Mouse (Mus musculus): ENCODE results near the gene Hist2h2aa2. TPM values are rescaled to one million over a fixed set of nuclear protein-coding genes. Genes with fewer than 3 reads are reported as not detected.
"Not testable (repeated sequence)": the region's sequence is repeated elsewhere in the genome, so short reads cannot be mapped to it uniquely, and the experiment has no call there.

The Hist2h2aa2 gene
- polyA plus RNA-seq, 1 experiment from 2014 or later = 42.2 TPM

DNA sequence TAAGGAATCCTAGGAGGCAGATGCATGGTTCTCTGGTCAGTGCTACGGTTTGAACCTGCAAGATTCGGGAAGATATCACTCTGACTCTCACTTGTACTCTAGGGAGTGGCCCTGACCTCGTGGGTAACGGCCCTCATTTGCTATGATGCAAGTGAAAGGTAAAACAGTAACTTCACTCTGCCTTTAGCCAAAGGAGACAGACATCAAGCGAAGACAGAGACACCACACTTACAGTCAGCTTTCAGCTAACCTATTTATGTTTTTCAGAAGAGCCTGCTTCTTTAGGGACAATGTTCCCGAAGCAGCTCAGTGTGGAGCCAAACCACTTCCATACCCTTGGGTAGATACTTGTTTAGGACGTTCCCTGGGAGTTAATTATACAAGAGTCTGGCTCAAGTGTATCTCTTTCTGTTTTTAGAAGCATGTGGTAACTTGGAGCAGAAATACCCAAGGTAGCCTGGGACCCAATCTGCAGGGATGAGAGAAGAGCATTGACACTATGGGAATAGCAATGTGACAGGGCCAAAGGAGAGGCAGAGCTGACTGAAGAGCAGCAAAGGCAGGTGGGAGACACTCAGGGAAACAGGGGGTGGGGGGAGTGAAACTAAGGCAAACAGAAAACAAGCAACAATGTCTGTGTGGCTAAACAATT, 4.0 kb upstream of the Hist2h2aa2 start:
- WGBS = 73% methylated on average over 7 of the region's 7 CpGs
- Histone ChIP-seq H3K9me3 (replicated peaks) (no peaks in the 10 kb centered on the region), H3K4me3 (replicated peaks) (0 out of 2 replicates have a peak overlapping the region, but pooled peaks have one; percentile 54)

DNA sequence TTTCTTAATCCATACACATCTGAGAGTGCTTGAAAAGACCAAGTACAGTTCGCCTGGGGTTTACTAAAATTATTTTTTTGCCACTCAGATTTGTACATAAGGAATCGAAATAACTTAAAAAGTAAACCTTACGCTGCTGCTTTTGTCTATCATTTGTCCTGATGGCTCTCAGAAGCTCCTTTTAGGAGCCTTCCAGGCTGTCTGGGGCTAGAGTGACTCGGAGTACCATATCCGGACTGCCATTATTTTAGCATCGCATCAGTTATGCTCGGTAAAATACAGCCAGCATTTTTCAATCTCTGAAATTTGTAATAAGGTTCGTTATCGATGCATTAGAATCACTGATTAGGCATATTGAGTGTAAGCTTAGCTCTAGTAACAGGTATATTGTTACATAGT, 722 bp upstream of the Hist2h2aa2 start:
- Histone ChIP-seq H3K27me3 (no peaks in the 10 kb centered on the region), H3K36me3 (no peaks in the 10 kb centered on the region), H3K4me1 (peaks cover 43% of the 10 kb centered on the region), H3K27ac (peak overlapping the region; percentile 91), H3K9me3 (replicated peaks) (no peaks in the 10 kb centered on the region), H3K4me2 (peak overlapping the region; percentile 49), H3K9ac (peak overlapping the region; percentile 40), H3K4me3 (replicated peaks) (peak overlapping the region; percentile 22)
- WGBS = 78% methylated on average over 9 of the region's 9 CpGs
- no peak for ATAC-seq (replicated peaks; ENCODE audit: low FRiP score)

More for the DNA sequence above, 4.0 kb upstream of the Hist2h2aa2 start:
- H3K4me1 ChIP-seq = peaks cover 35% of the 10 kb centered on the region
- peak overlapping the region; percentile 100 for H3K27ac ChIP-seq
- peak overlapping the region; percentile 66 for H3K4me2 ChIP-seq
- peak overlapping the region; percentile 67; the same call in 1 of the 2 replicates for H3K9ac ChIP-seq
- no peaks in the 10 kb centered on the region for H3K27me3 ChIP-seq
- no peak for ATAC-seq (replicated peaks; ENCODE audit: low FRiP score)
- H3K36me3 ChIP-seq = no peaks in the 10 kb centered on the region

DNA sequence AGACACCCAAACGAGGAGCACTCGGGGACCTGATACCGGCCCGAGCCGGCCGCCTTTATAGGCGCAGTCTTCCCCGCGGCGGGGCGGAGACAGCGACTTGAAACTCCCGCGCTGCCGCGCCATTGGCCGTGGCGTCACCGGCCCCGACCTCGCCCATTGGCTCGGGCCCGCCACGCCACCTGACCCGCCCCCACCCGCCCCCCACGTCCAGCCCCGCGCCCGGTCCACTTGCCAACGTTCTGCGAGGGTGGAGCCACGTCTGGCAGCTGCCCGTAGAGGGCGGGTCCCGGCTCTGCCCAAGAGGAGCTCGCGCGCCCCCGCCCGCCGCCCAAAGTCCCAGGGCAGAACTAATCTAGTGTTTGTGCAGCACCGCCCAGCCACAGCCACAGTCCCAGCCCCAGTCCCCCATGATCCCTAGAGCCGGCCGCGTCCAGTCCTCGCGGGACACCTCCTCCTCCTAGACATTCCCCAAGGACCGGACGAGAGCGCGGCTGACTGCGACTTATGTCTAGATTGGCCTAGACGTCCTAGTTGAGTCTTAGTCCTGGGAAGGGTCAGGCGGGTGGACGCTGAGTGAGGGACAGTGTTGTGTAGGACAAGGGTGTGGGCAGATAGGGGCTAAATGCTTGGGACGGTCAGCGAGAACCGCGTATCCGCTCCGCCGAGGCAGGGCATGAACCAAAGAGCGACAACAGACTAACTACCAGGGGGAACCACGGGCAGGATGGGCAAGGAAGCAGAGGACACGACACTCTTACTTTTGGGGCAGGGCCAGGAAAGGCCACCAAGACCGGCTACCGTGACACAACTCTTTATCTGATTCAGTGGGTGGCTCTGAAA, 902 bp downstream of the Hist2h2aa2 start, which contains the start of gene Hist2h3c2:
Hist2h3c2 (minus strand) TSS at position 174 of the 840 bp plus-strand sequence.
- H3K27ac ChIP-seq = peak within 1 kb of the TSS; percentile 91
- ATAC-seq (replicated peaks; ENCODE audit: low FRiP score) = peak; percentile 94
- not testable (repeated sequence) for H3K36me3 ChIP-seq; H3K27me3 ChIP-seq; H3K9me3 ChIP-seq (replicated peaks)
- H3K4me3 ChIP-seq (replicated peaks) = peak within 1 kb of the TSS; percentile 53
- H3K4me2 ChIP-seq = peak within 1 kb of the TSS; percentile 56
- H3K4me1 ChIP-seq = peaks cover 37% of the 10 kb centered on the region
- WGBS = 0% methylated on average over 26 of the region's 68 CpGs
- H3K9ac ChIP-seq = peak within 1 kb of the TSS; percentile 67

DNA sequence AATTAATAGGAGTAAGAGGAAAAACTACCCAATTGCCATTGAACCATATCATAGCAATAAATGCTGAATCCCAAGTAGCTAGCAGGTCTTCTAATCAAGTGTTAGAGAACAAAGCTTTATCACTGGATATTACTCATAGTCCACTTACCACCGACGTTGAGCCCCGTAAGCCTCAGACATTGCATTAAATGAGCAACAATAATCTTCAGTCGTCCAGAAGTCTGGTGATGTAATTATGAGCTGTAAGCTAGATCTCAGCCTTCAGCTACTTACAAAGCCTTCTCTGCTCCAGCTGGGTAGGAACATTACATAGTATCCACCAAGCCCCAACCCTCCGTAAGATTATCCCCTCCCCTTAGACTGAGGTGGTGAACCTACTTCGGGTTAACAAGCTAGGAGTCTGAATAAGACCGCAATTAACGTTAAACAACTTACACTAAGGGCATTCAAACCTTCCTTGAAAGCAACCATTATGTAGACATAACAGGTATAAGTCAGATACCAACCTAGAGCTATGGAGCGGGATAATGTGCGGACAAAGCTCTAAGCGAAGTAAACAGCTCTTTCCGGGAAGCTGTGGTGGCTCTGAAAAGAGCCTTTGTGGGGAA, 2.1 kb downstream of the Hist2h2aa2 start:
- no peaks in the 10 kb centered on the region for H3K27me3 ChIP-seq
- peak overlapping the region; percentile 91 for H3K27ac ChIP-seq
- no peak for ATAC-seq (replicated peaks; ENCODE audit: low FRiP score)
- peak overlapping the region; percentile 56 for H3K4me2 ChIP-seq
- no peaks in the 10 kb centered on the region for H3K36me3 ChIP-seq
- H3K4me1 ChIP-seq = peaks cover 27% of the 10 kb centered on the region
- no peaks in the 10 kb centered on the region for H3K9me3 ChIP-seq (replicated peaks)
- peak overlapping the region; percentile 67 for H3K9ac ChIP-seq
- H3K4me3 ChIP-seq (replicated peaks) = peak overlapping the region; percentile 53
- 0% methylated on average over 12 of the region's 12 CpGs for WGBS

DNA sequence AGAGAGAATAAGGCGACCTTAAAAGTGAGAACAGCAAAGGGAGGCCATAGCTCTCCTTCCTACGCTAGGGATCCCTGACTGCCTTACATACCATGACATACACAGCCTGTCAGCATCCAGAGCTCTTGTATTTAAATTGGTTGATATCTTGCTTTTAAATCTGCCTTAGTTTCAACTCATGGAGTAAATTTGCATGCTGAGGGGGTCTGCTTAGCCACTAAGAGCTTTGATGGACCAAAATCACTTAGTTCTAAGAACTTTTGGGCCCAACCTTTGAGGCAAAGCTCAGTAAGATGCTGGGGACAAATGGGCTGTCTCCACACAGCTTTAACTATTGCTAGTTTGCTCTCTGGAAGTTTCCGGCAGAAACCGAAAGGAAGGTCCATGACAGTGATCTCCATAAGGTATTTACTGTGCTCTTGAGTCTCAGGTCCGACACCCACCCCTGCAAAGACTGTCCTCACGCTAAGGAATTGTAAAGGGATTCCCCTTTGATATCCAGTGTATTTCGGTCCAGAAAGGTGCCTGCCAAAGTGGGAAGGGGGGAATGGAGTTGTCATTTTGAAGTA, 2.7 kb downstream of the Hist2h2aa2 start:
- WGBS = 16% methylated on average over 7 of the region's 7 CpGs
- Histone ChIP-seq H3K4me1 (peaks cover 27% of the 10 kb centered on the region), H3K27me3 (no peaks in the 10 kb centered on the region), H3K4me2 (peak overlapping the region; percentile 56), H3K36me3 (no peaks in the 10 kb centered on the region), H3K4me3 (replicated peaks) (peak overlapping the region; percentile 53), H3K27ac (peak overlapping the region; percentile 91), H3K9ac (peak overlapping the region; percentile 67), H3K9me3 (replicated peaks) (no peaks in the 10 kb centered on the region)
- ATAC-seq (replicated peaks; ENCODE audit: low FRiP score) = no peak

DNA sequence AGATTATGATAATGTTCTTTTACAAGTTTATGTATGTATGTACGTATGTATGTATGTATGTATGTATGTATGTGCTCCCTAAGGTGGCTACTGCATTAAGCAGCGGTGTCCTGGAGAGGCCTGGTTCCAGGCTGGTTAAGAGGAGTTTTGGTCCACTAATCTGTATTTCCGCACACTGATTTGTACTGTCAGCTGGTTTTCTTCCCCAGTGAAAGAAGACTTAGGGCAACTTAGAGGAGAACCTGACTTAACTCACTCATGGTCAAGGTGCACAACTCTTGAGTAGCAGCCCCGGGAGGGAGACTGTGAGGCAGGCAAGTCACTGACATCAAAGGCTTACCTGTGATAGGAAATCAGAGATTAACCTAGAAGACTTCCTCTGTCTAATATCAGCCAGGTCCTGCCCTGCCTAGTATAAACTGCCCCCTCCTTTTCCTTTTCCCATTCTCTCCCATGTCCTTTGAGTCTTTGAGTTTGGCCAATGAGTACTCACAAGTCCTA, 3.2 kb downstream of the Hist2h2aa2 start:
- WGBS = 69% methylated on average over 4 of the region's 4 CpGs
- Histone ChIP-seq H3K9ac (peak overlapping the region; percentile 67), H3K4me1 (peaks cover 27% of the 10 kb centered on the region), H3K27me3 (no peaks in the 10 kb centered on the region), H3K4me2 (peak overlapping the region; percentile 56), H3K9me3 (replicated peaks) (no peaks in the 10 kb centered on the region), H3K4me3 (replicated peaks) (peak overlapping the region; percentile 53), H3K27ac (peak overlapping the region; percentile 91), H3K36me3 (no peaks in the 10 kb centered on the region)
- ATAC-seq (replicated peaks; ENCODE audit: low FRiP score) = no peak

DNA sequence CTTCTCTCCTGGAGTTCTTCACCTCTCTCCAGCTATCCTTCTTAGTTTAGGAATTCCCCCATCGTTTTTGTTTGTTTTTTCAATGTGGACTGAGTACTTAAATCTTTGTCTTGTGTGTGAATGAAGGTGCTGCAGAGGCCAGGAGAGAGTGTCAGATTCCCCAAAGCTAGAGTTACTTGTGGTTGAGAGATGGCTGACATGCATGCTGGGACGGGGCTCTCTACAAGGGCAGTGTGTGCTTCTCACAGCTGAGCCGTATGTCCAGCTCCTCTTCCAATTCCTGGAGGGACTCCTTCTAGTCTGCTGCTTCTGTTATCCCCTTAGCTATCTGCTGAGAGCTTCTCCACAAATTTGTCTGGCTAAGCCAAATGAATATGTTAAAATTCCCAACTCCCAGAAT, 4.2 kb downstream of the Hist2h2aa2 start:
- no peak for ATAC-seq (replicated peaks; ENCODE audit: low FRiP score)
- Histone ChIP-seq H3K4me1 (peaks cover 26% of the 10 kb centered on the region), H3K9ac (no peak overlapping the region), H3K9me3 (replicated peaks) (no peaks in the 10 kb centered on the region), H3K36me3 (no peaks in the 10 kb centered on the region), H3K27me3 (no peaks in the 10 kb centered on the region), H3K4me3 (replicated peaks) (no peak overlapping the region), H3K27ac (peak overlapping the region; percentile 91; the same call in 1 of the 2 replicates), H3K4me2 (peak overlapping the region; percentile 56; the same call in 1 of the 2 replicates)
- WGBS = 39% methylated on average over 3 of the region's 3 CpGs

DNA sequence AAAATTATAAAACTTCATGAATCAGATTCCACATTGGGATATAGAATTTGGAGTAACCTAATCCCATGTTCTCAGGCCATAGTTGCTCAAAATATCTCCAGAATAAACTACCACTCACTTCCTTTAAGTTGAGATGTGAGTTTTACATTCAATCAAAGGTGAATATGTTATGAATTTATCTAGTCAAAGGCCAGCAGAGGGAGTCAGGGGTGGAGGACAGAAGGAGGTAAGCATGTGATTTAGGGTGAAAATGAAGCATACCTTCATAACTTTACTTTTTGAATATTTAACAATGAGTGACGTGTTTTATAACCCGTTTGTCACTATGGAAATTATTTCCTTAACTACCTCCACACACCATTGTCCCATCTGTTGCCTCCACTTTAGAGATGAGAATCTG, 5.2 kb downstream of the Hist2h2aa2 start:
- no peak overlapping the region for H3K4me2 ChIP-seq
- H3K9ac ChIP-seq = no peak overlapping the region
- no peak overlapping the region for H3K4me3 ChIP-seq (replicated peaks)
- H3K36me3 ChIP-seq = no peaks in the 10 kb centered on the region
- H3K9me3 ChIP-seq (replicated peaks) = no peaks in the 10 kb centered on the region
- H3K27me3 ChIP-seq = no peaks in the 10 kb centered on the region
- no peak overlapping the region for H3K27ac ChIP-seq
- ATAC-seq (replicated peaks; ENCODE audit: low FRiP score) = no peak
- H3K4me1 ChIP-seq = peaks cover 24% of the 10 kb centered on the region
- WGBS = 88% methylated on average over 2 of the region's 2 CpGs

DNA sequence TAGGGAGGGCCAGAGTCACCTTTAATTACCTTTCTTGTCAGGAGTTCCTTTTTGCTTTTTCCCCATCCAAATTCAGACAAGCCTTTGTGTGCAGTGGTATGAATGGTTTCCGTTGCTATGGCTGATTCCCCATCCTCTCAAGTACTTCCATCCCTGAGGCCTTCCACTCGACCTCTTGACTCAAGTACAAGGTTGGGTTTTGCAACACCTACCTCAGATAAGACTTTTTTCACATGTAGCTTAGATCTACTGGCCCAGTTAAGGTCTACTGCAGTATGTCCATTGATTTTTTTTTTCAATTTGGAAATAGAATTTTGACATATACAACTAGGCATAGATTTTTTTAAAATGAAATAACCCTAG, 8.3 kb downstream of the Hist2h2aa2 start:
- WGBS = 77% methylated on average over 2 of the region's 2 CpGs
- no peak for ATAC-seq (replicated peaks; ENCODE audit: low FRiP score)

DNA sequence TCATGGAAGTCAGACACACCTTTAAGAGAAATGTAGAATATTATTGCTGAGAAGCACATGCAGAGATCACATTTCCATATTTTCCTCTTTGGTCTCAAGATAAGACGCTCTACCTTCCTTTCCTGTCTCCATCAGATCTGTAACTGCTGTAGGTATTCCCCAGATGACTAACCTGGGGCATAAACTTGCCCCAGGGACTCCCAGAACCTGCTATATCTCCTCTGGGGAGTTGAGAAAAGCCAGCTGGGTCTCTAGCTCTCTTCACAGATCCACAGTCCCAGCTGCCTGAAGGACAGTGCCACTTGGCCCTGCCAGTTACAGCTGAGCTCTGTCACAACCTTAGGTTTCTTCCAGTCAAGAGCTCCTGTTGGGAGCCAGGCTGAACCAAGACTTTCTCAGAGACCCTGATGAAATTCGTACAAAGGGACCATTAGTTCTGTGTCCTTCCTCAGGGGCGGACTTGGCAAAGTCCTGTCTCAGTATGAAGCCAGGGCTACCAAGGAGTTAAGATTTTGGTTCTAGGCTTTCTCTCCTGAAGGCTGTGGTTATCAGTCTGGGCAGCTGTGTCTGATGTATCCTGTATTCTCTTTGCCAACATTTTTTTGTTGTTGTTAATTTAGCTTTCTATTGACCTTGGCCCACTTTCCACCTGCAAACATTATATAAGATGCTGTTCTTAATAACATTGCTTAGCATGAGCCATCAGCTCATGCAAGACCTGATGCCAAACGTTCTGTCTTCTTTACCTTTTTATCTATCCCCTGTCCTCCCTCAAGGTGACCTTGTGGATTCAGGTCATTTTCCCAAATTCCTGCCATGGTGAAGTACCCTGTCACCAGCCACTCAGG, 8.9 kb downstream of the Hist2h2aa2 start:
- ATAC-seq (replicated peaks; ENCODE audit: low FRiP score) = no peak
- Histone ChIP-seq H3K9me3 (replicated peaks) (no peaks in the 10 kb centered on the region), H3K4me1 (peaks cover 17% of the 10 kb centered on the region), H3K4me2 (no peak overlapping the region), H3K27me3 (no peaks in the 10 kb centered on the region), H3K9ac (no peak overlapping the region), H3K4me3 (replicated peaks) (no peak overlapping the region), H3K36me3 (no peaks in the 10 kb centered on the region), H3K27ac (no peak overlapping the region)
- 80% methylated on average over 4 of the region's 4 CpGs for WGBS

More for the DNA sequence above, 8.3 kb downstream of the Hist2h2aa2 start:
- no peaks in the 10 kb centered on the region for H3K36me3 ChIP-seq
- no peaks in the 10 kb centered on the region for H3K27me3 ChIP-seq
- H3K4me2 ChIP-seq = no peak overlapping the region
- peaks cover 19% of the 10 kb centered on the region for H3K4me1 ChIP-seq
- no peak overlapping the region for H3K27ac ChIP-seq
- H3K9ac ChIP-seq = no peak overlapping the region
- no peak overlapping the region for H3K4me3 ChIP-seq (replicated peaks)
- H3K9me3 ChIP-seq (replicated peaks) = no peaks in the 10 kb centered on the region

DNA sequence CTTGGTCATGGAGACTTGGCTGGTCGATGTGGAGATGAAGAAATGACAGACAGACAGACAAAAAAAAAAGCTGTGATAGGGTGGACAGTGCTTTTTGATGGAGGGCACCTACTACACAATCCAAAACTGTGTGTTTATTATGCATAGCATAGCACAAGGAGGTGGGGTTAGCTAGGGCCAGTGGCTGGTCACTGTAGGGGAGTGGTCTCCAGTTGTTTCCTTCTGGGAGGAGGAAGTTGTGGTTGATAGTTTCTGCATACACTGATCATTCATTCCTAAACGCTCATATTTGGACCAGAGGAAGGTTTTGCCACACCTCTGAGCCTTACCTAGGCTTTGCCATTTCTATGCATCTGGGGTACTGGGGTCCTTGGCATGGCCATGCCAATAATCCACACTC, 9.7 kb downstream of the Hist2h2aa2 start:
- WGBS = 78% methylated on average over 2 of the region's 2 CpGs

More for the DNA sequence above, 9.7 kb downstream of the Hist2h2aa2 start:
- no peak overlapping the region for H3K4me3 ChIP-seq (replicated peaks)
- ATAC-seq (replicated peaks; ENCODE audit: low FRiP score) = no peak
- H3K9ac ChIP-seq = no peak overlapping the region
- H3K4me2 ChIP-seq = no peak overlapping the region
- no peaks in the 10 kb centered on the region for H3K27me3 ChIP-seq
- H3K4me1 ChIP-seq = peaks cover 21% of the 10 kb centered on the region
- H3K27ac ChIP-seq = no peak overlapping the region
- H3K9me3 ChIP-seq (replicated peaks) = no peaks in the 10 kb centered on the region
- H3K36me3 ChIP-seq = no peaks in the 10 kb centered on the region
